Mouse (Mus musculus): ENCODE measurements around the gene 2310011J03Rik.

Gene 2310011J03Rik

DNA sequence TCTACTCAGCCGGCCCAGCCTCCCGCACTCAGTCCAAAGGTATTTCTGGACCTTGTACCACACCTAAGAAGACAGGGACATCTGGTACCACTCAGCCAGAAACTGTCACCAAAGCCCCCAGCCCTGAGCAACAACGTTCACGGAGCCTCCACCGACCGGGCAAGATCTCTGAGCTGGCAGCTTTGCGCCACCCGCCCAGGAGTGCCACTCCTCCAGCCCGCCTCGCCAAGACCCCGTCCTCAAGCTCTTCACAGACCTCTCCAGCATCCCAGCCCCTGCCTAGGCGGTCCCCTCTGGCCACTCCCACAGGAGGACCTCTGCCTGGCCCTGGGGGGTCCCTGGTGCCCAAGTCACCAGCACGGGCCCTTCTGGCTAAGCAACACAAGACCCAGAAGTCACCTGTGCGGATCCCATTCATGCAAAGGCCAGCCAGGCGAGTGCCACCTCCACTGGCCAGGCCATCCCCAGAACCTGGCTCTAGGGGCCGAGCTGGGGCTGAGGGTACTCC lies 5.8 kb downstream of the 2310011J03Rik start:
- DNase-seq = no peak

DNA sequence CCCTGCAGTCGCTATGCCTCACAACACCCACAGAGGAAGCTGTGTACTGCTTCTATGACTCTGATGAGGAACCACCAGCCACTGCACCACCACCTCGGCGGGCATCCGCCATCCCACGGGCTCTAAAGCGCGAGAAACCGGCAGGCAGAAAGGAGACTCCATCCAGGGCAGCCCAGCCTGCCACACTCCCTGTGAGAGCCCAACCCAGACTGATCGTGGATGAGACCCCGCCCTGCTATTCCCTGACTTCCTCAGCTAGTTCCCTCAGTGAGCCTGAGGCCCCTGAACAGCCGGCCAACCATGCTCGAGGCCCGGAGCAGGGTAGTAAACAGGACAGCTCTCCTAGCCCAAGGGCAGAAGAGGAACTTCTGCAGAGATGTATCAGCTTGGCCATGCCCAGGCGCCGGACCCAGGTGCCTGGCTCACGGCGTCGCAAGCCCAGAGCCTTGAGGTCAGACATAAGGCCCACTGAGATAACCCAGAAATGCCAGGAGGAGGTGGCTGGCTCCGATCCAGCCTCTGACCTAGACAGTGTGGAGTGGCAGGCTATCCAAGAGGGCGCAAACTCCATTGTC lies 6.6 kb downstream of the 2310011J03Rik start:
- no peak for DNase-seq

DNA sequence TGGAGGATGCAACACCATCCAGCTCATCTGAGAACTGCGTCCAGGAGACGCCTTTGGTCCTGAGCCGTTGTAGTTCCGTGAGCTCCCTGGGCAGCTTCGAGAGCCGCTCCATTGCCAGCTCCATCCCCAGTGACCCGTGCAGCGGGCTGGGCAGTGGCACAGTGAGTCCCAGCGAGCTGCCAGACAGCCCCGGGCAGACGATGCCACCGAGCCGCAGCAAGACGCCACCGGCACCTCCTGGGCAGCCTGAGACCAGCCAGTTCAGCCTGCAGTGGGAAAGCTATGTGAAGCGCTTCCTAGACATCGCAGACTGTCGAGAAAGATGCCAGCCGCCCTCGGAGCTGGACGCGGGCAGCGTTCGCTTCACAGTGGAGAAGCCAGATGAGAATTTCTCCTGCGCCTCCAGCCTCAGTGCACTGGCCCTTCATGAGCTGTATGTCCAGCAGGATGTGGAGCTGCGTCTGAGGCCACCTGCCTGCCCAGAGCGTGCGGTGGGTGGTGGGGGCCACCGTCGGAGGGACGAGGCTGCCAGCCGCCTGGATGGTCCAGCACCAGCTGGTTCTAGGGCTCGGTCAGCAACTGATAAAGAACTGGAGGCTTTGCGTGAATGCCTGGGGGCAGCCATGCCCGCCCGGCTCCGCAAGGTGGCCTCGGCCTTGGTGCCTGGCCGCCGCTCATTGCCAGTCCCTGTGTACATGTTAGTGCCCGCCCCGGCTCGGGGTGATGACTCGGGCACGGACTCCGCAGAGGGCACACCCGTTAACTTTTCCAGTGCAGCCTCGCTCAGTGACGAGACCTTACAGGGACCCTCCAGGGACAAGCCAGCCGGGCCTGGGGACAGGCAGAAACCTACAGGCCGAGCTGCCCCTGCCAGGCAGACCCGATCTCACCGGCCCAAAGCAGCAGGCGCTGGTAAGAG lies 7.5 kb downstream of the 2310011J03Rik start:
- no peak for DNase-seq

DNA sequence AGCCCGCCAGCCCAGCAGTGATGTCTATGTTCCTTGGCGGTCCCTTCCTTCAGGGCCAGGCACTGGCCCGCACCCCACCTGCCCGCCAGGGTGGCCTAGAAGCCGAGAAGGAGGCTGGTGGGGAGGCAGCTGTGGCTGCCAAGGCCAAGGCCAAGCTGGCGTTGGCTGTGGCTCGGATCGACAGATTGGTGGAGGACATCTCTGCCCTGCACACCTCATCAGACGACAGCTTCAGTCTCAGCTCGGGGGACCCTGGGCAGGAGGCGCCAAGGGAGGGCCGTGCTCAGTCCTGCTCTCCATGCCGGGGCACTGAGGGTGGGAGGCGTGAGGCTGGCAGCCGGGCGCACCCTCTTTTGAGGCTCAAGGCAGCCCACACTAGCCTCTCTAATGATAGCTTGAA lies 8.8 kb downstream of the 2310011J03Rik start:
- no peak for DNase-seq

DNA sequence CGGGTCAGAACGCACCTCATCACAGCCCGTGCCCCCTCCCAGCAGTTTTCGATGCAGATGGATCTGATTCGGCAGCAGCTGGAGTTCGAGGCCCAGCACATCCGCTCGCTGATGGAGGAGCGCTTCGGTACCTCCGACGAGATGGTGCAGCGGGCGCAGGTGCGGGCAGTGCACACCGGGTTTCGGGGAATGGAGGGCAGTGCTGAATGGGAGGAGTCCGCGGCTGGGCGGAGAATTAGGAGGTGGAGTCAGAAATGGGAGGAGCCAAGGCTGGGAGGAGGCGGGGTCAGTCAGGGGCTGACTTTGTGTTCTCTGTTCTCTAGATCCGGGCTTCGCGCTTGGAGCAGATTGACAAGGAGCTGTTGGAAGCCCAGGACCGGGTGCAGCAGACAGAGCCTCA lies 15.5 kb downstream of the 2310011J03Rik start:
- peak; percentile 75 for DNase-seq

DNA sequence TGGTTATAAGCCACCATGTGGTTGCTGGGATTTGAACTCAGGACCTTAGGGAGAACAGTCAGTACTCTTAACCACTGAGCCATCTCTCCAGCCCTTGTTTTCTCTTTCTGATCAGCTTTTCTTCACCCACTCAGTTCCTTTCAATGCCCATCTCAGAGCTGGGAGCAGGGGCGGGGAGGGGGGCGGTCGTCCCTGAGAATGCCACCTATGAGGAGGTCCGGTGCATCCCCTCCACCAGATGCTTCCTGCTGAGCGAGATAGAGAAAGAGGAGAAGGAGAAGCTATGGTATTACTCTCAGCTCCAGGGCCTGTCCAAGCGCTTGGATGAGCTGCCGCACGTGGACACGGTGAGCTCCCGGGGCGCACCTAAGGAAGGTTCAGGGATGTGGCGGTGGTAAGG lies 15.9 kb downstream of the 2310011J03Rik start:
- DNase-seq = no peak

DNA sequence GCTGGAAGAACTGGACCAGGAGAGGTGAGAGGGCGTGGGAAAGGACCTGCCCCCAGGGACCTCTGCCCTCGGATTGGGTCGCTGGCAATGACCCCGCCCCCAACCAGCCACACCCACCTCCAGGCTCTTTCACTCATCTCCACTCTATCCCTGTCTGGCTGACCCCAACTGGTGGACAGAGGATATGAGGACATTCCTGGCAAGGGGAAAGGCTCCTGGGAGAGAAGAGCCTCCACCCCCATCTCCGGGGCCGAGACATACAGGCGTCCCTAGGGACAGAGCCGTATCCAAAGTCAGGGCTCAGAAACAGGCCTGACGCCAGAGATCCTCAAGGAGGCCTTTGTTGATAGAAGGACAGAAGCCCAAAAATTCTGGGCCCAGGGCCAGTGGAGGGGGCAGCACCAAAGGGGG lies 17.9 kb downstream of the 2310011J03Rik start:
- DNase-seq = peak; percentile 61

DNA sequence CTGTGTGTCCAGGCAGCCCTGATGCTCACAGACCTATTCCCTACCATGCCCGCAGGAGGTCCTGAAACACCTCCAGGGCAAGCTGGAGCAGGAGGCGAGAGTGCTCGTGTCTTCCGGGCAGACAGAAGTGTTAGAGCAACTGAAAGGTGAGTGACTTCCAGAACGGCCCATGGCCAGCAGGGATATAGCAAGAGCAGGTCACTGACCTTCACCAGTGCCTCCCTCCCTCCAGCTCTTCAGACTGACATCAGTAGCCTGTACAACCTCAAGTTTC lies 18.3 kb downstream of the 2310011J03Rik start:
- no peak for DNase-seq

DNA sequence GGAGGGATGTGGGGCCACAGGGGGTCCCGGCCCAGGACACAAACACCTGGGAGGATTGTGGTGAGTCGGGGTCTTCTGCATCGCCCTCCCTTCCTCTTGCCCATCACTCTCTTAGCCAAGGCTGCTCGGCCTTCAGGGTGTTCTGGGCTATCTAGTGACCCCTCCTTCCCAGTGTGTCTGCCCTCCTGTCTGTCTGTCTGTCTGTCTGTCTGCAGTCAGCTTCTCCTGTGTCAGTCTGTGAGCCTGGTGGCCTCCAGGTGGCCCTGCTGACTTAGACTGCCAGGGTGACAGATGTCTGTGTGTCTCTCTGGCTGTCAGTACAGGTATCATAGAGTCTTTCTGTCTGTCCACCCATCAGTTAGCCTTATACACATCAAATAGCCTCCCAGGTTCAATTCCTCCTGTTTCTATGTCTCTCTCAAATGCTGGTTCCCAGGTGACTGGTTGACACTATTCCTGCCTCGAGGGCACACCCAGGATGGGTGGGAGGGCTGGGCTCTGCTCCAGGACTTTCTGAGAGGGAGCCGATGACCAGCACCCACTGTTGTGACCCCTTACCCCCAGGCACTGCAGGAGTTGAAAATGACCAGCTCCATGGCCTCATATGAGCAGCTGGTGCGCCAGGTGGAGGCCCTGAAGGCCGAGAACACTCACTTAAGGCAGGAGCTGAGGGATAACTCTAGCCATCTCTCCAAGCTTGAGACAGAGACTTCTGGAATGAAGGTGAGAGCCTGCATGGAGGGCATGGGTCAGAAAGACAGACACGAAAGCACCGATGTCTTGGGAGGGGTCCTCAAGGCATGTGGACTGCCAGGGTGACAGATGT lies 18.9 kb downstream of the 2310011J03Rik start:
- no peak for DNase-seq

DNA sequence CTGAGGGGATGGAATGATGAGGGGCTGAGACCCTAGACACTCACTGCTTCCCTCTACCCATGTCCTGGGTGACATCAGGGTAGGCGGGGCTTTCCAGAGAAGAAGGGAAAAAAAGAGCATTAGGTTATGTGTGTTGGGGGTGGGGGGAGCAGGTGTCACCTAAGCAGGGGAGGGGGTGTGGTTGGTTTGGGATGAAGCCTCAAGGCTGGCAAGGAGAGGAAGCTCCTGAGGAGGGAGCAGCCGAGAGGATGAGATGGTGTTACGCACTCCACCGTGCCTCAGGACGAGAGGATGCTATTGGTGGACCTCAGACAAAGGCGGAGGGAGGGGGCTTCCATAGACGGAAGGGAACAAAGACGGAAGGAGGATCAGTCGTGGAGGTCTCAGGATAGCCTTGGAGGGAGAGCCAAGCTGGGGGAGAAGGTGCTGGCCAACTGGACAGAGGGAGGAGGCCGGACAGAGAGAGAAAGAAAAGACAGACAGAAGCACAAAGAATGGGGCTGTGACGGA lies 19.6 kb downstream of the 2310011J03Rik start:
- DNase-seq = no peak

DNA sequence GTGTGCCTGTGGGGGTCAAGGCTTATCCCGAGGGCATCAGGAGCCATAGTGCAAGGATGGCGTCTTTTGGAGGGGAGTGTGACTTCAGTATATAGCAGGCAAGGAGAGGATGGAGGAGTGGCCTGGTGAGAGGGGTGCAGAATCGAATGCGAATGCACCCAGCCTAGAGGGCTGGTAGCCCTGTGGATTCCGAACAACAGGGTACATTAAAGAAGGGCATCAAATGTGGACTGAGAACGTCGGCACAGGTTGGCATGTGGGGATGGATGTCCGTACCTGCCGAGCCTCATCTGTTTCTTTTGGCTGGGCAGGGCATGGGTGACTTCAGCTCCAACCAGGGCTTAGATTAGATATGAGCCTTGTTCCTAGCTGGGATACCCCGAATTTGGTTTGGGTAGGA lies 20.5 kb downstream of the 2310011J03Rik start:
- DNase-seq = no peak

DNA sequence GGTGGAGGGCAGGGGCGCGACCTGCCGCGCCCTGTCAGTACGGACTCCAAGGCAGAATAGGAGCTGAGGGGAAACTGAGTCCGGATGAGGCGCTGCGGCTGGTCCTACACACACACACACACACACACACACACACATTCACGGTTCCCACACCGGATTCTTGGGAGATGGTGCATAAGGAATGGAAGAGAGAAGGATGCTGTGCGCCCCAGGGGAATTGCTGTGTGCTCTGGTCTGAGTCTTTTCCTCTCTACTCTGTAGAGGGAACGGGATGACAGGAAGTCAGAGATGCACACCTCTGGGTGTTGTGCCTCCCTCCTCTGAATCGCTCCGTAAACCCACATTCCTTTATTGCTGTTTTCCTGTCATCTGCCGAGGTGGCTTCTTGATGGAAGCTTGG lies 21.0 kb downstream of the 2310011J03Rik start:
- no peak for DNase-seq

DNA sequence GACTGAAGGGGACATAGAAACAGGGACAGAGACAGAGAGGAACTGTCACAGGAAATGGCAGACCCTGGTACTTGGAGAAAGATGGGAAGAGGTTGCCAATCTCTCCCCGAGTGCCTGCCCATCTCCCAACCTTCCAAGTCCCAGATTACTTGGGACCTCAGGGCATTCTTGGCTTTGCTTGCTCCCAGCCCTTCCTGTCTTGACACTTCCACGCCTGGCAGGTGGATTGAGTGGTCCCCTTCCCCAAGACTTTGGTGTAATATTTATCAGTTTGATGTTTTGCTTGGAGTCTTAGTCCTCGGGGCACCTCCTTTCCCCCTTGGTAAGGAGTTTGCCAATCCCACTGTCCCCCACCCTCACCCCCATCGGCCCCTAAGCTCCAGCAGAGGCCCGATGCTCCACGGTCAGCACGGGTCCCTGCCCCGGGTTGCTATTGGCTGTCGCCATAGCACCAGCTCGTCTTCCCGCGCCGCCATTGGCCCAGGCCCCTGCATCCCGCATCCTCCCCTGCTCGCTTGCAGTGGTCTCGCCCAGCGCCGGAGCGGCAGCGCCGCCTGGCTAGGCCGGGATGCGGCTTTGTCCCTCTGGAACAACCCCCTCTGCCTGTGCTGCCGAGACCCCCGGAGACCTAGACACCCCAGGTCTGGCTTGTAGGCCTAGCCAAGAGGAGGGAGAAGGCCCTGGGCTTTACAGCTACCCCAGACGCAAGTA lies 21.6 kb downstream of the 2310011J03Rik start:
- DNase-seq = no peak

DNA sequence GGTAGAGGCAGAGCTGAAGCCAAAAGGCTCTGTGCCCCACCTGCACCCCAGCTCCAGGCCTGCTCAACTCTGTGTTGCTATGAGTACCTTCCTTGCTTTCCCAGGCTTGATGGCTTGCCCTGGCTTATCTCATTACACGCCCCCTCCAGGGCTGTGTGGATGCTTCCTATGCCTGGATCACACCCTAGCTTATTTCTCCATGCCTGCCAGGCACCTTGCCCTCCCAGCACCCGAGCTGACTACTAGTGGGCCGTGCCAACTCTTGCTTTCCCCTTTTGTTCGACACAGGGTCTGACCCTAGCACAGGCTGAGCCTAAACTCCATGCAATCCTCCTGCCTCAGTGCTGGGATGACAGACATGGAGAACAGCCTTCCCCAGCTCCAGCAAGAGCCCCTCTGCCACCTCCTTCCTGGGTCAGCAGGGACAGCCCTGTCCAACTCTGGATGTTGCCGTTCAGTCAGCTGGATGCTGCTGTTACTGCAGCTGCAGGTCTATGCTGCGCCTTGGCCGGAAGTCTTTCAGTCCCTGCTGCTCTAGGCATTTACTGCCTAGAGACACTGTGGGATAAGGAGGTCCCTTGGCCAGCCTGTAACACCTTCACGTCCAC lies 22.7 kb downstream of the 2310011J03Rik start:
- no peak for DNase-seq

DNA sequence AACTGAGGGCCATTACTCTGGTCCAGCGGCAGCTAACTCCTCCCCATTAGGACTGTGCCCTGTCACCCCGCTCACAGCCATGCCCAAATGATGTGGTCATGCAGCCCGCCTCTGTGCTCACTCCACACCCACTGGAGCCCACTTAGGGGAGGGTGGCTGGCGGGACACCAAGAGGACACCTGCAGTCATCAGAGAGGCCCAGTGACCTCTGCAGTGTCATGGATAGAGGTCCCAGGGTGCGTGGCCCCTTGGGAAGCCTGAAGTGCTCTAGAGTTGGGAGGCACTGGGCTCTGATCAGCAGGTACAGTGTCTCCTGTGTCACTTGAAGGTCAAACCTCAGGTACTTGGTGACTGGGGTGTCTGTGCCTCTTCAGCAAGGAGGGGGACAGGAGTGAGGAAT lies 23.5 kb downstream of the 2310011J03Rik start:
- no peak for DNase-seq

DNA sequence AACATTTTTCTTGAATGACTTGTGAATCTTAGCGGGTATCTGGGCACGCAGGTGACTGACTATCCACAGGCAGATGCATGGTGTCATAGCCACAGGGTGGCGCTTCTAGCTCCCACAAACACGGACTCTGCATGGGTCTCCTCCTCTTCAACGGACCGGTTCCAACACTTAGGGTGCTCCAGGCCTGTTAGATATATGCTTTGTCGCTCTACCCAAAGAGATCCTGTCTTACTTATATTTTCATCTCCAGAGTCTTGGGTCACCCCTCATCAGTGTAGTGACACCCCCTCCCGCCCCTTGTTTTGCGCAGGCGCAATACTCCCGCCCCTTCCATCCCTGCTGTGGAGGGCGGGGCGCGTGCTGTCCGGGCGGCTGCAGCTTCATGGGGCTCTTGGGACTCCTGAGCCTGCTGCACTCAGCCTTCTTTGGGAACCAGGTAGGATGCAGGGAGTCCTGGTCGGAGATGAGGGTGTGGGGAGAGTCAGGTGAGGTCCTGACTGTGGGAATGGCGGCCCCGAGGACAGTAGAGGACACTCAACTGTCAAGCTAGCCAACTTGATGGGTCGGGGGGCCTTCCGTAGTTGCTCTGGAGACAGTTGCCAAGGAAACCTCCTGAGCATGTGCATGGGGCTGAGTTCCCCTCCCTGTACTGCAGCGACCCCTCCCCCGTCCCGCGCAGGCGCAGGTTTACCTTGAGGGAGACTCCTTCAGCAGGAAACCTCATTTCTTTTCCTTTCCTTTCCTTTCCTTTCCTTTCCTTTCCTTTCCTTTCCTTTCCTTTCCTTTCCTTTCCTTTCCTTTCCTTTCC lies 24.5 kb downstream of the 2310011J03Rik start, which contains the start of gene Apc2:
Gene Apc2, plus strand, starts transcription at position 360 of the 808 bp plus-strand sequence.
- DNase-seq = peak; percentile 75

DNA sequence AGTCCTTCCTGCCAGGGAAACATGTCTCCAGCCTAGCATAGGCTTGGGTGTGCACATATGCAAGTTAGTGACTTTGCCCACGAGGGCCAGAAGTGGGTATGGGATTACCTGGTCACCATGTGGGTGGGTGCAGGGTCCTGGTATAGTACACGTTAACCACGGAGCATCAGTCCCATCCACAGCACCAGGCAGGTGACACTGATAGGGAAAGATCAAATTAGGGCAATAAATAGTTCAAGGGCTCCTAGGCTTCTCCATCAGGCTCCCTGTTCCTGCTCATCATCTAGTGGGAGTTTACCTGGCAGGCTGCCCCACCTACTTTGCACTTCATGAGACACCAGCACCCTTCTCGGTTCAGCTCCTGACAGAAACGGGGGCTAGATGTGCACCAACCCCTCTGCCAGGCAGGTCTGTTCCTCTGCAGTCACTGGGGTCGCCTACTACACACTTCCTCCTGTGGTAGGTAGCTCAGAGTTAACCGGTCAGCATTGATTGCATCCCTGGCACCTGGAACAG lies 25.5 kb downstream of the 2310011J03Rik start:
- DNase-seq = no peak

DNA sequence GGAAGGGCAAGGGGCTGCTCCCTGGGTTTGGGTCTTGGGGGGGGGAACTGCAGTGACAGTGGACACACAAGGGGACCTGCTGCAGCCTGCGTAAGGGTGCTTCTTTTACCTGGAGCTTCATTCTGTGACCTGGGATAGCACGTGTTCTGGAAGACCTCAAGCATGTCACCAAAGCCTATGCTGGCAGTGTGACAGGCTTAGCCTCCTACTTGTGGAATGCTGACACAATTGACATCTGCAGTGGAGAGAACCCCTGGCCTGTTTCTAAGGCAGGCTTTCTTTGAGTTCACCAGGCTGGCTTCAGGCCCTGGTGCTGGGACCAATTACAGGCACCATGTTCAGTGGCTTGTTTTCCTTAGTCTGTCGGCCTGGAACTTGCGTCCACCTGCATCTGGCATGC lies 26.0 kb downstream of the 2310011J03Rik start:
- DNase-seq = no peak

DNA sequence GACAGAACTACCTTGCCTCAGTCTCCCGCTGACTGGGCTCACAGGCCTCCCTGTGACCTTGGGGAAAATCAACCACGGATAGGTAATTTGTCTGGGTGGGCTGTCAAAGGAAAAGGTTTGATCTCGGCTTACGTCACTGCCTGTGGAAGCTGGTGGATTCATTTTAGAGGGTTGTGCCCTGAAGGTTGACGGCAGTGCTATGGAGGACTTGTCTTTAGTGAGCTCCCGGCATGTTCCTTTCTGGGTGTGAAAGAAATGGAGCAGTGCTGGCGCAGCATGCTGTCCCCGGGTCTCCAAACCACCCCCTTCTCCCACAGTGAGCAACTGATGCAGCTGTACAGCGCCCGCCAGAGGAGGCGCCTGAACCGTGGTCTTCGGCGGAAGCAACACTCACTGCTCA lies 27.0 kb downstream of the 2310011J03Rik start:
- no peak for DNase-seq

DNA sequence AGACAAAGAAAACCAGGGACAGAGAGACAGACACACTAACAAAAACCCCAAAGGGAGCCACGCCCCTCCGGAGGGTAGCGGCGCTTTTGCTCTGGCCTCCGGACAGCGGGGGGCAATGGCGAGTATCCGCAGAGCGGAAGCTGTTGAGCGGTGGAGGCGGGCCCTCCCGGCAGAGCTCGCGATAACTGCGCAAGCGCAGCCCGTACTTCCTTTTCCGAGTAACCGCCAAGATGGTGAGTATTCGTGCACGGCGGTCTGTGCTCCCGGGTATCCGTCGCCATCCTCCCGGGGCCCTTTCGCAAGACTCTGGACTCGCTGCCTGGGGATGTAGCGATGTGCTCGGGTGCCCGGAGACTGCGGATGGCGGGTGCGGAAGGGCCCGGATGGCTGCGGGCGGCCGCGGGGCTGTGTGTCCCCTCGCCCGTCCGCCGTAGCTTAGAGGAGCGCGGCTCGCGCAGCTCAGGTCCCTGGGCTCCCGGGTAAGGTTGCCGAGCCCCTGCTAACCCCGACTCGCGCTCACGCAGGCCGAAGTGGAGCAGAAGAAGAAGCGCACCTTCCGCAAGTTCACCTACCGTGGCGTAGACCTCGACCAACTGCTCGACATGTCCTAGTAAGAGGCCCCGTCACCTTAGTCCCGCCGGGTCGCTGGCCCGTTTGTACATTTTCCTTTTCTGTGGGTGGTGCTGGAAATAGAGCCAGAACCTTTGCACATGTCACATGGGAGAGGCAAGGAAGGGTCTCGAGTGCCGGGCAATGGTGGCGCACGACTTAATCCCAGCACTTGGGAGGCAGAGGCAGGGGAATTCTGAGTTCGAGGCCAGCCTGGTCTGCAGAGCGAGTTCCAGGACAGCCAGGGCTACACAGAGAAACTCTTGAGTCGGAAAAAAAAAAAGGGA lies 27.8 kb downstream of the 2310011J03Rik start, which contains the start of gene Rps15:
Gene Rps15, plus strand, starts transcription at position 203 of the 896 bp plus-strand sequence.
- peak; percentile 97 for DNase-seq

All from liver (tissue).